Mouse (Mus musculus): ENCODE measurements around the gene Rbms3.

Rbms3 gene

GRCm38 (mm10) chr9:117102198-117102930 lies 527.3 kb downstream of the Rbms3 start:
- no peak for DNase-seq (ENCODE audit: low spot score)

GRCm38 (mm10) chr9:117100181-117100580 lies 529.5 kb downstream of the Rbms3 start:
- DNase-seq (ENCODE audit: low spot score) = no peak

DNA sequence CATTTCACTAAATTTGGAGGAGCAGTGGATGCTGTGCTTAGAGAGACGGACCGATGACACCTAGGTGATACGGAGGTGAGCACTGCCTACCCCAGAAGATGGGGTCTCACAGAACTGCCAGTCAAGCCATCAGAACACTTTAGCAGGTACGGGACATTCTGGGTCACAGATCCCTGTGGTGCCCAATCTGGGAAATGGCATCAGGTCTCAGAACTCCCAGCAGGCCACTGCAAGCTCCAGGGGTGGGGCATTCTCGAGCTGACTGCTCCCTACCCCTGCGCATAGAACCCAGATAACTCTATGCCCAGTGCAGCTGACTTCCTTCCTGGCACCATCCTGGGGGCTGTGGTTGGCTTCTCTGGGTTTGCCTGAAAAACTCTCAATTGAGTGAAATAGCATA lies 536.2 kb downstream of the Rbms3 start:
- DNase-seq (ENCODE audit: low spot score) = no peak

GRCm38 (mm10) chr9:117092177-117092555 lies 537.5 kb downstream of the Rbms3 start:
- no peak for DNase-seq (ENCODE audit: low spot score)

GRCm38 (mm10) chr9:117091253-117092176 lies 538.2 kb downstream of the Rbms3 start:
- no peak for DNase-seq (ENCODE audit: low spot score)

GRCm38 (mm10) chr9:117089409-117090147 lies 540.1 kb downstream of the Rbms3 start:
- DNase-seq (ENCODE audit: low spot score) = no peak

- DNase-seq (ENCODE audit: low spot score) = no peak
Measured at GRCm38 (mm10) chr9:117088309-117088708, 541.4 kb downstream of the Rbms3 start.

- DNase-seq (ENCODE audit: low spot score) = no peak
Measured at GRCm38 (mm10) chr9:117085706-117086105, 544.0 kb downstream of the Rbms3 start.

DNA sequence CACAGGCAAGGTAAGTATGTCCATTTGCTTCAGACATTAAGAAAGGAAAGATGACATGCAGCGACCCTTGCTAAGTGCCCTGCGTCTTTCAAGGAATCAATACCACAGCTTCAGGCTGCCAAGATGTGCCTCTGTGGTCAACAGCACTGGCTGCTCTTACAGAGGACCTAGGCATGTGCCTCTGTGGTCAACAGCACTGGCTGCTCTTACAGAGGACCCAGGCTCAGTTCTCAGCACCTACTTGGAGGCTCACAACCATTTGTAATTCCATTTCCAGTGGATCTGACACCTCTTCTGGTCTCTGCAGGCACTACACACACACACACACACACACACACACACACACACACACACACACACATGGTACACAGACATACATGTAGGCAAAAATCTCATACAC lies 545.2 kb downstream of the Rbms3 start:
- DNase-seq (ENCODE audit: low spot score) = no peak

DNA sequence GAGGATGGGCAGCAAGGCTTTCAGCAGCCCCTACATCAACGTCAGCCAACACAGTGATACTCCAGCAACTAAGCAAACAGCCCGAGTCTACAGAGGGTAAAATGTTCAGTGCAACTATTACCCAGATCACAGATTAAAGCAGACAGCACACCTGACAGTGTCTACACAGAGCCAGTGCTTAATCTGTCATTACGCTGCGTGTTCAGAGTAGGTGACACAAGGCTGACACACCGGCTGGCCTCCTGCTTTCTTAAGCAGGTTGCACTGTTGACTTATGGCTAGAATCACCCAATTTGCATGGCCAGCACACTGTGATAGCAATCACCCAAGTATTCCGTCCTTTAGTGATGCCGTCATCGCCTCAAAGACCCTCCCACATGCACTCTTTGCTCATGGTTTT lies 550.2 kb downstream of the Rbms3 start:
- no peak for DNase-seq (ENCODE audit: low spot score)

- no peak for DNase-seq (ENCODE audit: low spot score)
Measured at GRCm38 (mm10) chr9:117077548-117077947, 552.2 kb downstream of the Rbms3 start.

- DNase-seq (ENCODE audit: low spot score) = no peak
Measured at GRCm38 (mm10) chr9:117076785-117077184, 552.9 kb downstream of the Rbms3 start.

DNA sequence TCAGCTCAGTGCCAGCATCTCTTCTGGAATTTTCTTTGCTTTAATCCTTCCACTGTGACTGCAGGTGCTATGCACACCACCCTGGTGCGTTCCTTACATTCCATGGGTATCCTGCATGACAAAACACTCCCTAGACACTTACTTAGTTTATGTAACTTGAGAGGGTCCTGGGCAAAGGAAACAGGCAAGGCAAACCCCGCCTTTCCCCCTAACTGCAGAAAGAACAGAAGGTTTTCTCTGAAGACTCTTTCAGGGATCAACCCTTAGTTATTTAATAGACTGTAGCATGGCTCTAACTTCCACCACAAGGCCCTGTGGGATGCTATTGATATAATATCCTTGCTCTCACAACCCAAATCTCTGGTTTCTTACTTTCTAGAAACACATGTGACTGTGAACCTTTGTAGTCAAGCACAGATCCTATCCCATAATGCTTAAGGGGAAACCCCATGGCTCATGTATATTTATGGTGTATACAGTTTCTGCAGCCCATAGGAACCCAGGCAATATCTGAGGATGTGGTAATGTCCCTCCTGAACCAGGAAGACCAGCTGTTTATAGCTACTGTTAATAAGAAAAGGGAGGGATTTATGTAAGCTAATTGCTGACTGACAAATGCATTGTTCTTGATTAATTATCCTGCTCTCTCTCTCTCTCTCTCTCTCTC lies 557.1 kb downstream of the Rbms3 start:
- no peak for DNase-seq (ENCODE audit: low spot score)

DNA sequence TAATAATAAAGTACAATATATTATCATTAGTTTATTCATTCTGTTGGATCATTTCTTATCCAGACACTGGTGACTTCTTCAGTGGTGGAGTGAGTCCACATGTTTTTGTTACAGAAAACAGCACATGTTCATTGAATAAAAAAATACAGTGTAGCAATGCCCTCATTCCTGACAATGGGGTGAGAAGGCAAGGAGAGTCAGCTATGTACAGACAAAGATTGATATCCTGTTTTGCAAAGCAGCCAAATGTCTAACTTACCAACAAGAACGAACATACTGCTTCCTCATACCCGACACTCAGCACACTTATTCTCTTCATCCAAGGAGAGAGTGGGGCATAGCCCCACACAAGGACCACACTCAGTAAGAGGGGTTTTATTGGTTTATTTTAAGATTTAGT lies 559.1 kb downstream of the Rbms3 start:
- DNase-seq (ENCODE audit: low spot score) = no peak

DNA sequence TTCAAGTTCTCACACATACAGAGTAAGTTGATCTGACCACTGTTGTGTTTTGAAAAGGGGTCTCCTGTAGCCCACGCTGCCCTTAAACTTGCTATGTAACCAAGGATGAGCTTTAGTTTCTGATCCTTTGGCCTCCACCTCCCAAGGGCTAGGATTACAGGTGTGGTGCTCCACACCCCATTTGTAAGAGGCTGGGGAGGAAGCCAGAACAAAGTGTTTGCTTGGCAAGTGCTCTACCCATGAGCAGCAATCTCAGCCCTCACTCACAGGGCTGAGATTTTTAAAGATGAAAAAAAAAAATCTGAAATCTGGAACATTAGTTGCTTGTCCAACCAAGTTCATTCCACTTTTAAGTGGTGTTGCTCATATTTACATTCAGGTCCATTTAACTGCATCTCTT lies 560.5 kb downstream of the Rbms3 start:
- DNase-seq (ENCODE audit: low spot score) = no peak

DNA sequence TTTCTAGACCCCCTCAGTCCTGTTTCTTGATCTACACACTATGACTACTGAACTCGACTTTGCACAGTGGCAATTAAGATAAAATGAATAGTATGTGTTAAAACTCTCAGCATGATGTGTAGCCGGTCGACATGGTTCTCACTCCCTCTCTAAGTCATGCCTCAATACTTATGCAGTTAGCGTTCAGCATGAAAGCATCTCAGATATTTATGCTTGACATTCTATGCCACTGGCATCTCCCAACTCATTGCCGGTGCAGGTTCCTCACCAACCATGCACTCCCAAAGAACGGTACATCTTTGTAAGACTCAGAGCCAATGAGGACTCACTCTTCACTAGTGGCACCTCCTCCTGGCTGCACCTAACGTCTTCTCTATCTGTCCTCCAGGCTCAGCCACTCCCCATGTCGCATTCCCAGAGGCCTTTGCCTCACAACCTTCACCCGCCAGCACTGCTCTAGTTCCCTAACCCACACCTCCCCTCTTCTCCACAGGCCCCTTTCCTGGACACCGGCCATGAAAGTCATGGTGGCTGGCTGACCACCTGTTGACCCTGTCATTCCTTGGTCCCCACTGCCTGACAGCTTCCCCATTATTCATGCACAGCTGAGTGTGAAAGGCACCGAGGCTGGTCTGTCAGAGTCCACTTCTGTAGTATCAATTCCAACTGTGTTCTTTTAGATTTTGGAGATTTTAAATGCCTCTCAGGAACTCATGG lies 561.9 kb downstream of the Rbms3 start:
- DNase-seq (ENCODE audit: low spot score) = no peak

DNA sequence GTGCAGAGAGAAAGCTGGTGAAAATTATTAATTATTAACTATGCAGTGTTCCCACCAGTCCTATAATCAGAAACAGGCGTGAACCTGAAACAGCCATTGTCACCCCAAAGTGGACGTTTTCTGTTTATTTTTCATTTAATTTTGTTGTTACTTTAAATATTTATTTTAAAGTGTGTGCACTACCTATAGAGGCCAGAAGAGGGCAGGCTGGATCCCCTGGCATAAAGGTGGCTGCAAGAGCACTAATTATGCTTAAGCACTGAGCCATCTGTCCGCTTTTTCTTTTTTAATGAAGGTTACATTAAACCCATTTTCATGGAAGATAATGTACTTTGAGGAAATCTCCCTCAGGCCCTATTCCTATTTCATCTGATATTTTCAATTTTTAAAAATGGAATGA lies 563.2 kb downstream of the Rbms3 start:
- no peak for DNase-seq (ENCODE audit: low spot score)

GRCm38 (mm10) chr9:117065601-117066000 lies 564.1 kb downstream of the Rbms3 start:
- DNase-seq (ENCODE audit: low spot score) = no peak

GRCm38 (mm10) chr9:117059586-117059985 lies 570.1 kb downstream of the Rbms3 start:
- no peak for DNase-seq (ENCODE audit: low spot score)

- DNase-seq (ENCODE audit: low spot score) = no peak
Measured at GRCm38 (mm10) chr9:117059135-117059534, 570.6 kb downstream of the Rbms3 start.

GRCm38 (mm10) chr9:117051935-117052334 lies 577.8 kb downstream of the Rbms3 start:
- DNase-seq (ENCODE audit: low spot score) = no peak
